Mouse (Mus musculus) spleen, postnatal 10 days (tissue): ENCODE data around the gene Gprasp2.
"Not testable (repeated sequence)": the region's sequence is repeated elsewhere in the genome, so short reads cannot be mapped to it uniquely, and the experiment has no call there.

Source experiments
- DNase-seq, 2 experiments: peaks; one replicate each; pipeline ENCODE4 v3.0.0; 2021 to 2022; ENCODE audit warnings: low spot score in 2 of 2

The Gprasp2 gene

DNA sequence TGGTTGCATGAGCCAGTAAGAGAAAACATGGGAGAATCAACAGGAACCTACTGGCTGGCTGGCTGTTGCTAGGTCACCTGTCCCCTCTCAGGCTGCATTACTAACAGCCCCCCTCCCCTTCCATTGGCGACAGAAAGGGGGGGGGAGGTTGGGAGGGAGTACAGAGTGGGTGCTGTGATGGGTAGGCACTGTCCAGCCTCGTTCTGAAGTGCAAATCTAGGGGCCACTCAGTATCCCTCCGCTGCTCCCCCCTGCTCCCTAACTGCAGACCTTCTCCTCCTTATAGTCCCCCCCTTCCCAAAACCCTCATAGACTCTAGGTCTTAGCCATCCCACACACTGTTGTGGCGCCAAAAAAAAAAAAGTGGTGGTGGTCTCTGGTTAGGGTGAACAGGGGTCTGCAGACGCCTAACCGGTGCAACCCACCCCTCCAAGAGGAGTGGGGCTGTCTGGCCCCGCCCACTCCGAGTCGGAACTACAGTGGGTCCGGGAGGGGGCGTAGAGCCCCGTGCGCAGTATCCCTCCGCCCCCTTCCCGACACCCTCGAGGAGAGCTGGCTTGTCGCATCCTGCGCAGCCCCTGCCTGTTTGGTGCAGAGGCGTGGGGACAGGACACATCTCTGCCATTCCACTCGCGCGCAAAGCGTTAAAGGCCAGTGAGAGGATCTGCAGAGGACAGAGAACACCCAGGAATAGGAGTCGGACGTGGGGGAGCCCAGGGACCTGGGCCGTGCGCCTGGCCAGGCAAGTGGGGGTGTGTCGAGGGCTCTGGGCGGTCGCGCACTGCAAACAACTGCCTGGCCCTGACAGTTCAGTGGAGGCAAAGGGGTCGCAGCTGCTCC, at the start of gene Gprasp2:
Gene Gprasp2 (plus strand): TSS at position 514 of the 840 bp plus-strand sequence.
- DNase-seq: not testable (repeated sequence)

DNA sequence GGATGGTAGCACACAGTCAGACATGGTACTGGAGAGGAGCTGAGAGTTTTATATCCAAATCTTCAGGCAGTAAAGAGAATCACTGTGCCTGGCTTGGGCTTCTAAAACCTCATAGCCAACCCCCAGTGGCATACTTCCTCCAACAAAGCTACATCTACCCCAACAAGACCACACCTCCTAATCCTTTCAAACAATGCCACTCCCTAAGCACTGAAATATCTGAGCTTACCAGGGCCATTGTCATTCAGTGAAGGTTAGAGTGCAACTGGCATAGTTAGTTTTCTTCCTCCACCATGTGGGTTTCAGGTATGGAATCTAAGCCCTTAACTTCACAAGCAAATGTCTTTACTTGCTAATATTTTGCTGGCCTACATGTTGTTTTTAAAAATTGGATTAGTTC, 47.3 kb upstream of the Gprasp2 start:
- no peak for DNase-seq

DNA sequence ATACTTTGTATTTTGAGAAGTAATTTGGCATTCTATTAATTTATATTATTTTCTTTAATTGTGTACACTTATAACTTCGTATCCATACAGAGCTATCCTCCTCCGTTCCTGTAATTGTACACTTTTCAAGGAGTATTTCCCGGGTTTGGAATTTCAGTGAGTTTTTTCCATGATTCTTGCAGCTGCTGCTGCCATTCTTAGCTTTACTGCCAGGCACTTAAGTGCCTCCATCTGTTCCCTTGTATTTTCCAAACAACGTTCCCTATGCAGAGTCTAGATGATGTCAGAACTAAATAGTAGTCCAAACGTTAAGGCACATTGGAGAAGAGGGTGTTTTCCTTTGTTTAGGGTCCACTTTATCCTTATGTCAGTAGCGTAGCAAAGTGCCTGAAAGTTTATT, 46.5 kb upstream of the Gprasp2 start:
- DNase-seq: no peak

DNA sequence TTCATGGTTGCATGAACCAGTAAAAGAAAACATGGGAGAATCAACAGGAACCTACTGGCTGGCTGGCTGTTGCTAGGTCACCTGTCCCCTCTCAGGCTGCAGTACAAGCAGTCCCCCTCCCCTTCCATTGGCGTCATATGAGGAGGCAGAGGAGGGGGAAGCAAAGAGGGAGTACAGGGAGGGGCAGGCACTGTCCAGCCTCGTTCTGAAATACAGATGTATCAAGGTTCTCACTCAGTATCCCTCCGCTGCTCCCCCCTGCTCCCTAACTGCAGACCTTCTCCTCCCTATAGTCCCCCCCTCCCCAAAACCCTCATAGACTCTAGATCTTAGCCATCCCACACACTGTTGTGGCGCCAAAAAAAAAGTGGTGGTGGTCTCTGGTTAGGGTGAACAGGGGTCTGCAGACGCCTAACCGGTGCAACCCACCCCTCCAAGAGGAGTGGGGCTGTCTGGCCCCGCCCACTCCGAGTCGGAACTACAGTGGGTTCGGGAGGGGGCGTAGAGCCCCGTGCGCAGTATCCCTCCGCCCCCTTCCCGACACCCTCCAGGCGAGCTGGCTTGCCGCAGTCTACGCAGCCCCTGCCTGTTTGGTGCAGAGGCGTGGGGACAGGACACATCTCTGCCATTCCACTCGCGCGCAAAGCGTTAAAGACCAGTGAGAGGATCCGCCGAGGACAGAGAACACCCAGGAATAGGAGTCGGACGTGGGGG, 43.1 kb upstream of the Gprasp2 start:
- peak in 1 of 2 experiments; percentile 16 for DNase-seq

GRCm38 (mm10) chrX:135796305-135797211, 42.3 kb upstream of the Gprasp2 start:
- DNase-seq: not testable (repeated sequence)

- DNase-seq: peak in 1 of 2 experiments; percentile 32
Measured at GRCm38 (mm10) chrX:135797212-135797644, 41.6 kb upstream of the Gprasp2 start, which contains the start of gene Bhlhb9. Gene Bhlhb9 (plus strand): TSS chrX:135797594.

- no peak for DNase-seq
Measured at GRCm38 (mm10) chrX:135804149-135804548, 34.7 kb upstream of the Gprasp2 start.

- DNase-seq: peak in 1 of 2 experiments; percentile 23
Measured at GRCm38 (mm10) chrX:135805780-135806179, 33.1 kb upstream of the Gprasp2 start.

GRCm38 (mm10) chrX:135835896-135836295, 2.9 kb upstream of the Gprasp2 start:
- DNase-seq: not testable (repeated sequence)

DNA sequence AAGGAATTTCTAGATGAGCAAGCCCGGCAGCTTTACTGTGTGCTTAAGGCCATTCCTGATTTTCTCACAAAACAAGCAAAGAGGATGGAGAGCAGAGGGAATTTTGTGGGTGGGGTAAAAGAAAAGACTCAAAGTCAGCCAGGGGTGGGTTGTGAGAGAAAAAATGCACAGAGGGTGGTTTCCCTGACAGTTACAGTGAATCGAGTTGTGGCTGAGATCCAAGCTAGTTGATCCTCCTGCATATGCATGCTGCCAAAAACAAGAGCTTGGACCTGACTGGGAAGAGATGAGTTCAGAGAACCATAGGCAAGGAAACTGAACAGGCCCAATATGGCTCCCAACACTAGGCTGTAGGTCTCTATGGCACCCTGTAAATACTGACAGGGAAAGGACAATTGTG, 938 bp upstream of the Gprasp2 start:
- no peak for DNase-seq

DNA sequence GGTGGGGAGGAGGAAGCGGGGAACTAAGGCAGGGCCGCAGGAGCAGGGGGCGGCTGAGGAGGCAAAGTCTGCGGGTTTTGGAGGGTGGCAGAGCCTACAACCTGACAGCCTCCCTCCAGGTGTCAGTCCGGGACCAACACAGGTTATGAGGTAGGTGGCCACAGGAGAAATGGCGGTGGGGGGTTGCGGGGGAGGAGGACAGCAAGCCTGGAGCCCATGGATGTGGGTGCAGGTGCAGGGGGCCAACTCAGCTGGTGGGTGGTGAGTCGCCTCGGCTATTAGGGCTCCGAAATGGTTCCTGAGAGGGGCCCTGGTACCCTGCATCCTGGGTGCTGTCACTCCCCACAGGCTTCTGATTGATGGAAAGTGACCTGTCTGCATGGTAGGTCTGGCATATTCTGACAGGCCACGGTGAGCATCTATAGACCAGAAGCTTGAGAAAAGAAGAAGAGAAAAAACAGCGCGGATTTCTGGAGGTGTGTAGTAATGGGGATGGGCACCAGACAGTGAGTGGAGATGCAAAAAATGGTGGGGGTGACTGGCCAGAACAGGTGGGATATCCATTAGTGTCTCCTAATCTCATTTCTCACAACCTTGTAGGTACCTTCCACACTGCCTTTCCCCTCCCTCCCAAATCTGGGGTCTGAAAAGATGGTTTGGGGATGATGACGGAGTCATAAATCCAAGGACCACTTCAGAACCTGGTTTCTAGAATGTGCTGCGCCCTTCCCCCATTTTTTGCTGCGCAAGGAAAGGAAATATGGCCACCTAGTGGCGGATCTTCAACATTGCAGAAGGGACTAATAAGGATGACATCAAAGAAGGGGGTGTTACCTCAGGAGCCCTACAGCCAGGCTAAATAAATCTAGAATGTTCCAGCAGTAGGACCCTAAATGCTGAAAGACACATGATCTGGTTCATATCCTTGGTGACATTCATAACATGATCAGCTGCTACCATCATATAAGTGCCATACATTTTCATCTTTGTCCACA, 860 bp downstream of the Gprasp2 start:
- peak in 1 of 2 experiments; percentile 16 for DNase-seq

- DNase-seq: not testable (repeated sequence)
Measured at GRCm38 (mm10) chrX:135866806-135867205, 28.0 kb downstream of the Gprasp2 start.

DNA sequence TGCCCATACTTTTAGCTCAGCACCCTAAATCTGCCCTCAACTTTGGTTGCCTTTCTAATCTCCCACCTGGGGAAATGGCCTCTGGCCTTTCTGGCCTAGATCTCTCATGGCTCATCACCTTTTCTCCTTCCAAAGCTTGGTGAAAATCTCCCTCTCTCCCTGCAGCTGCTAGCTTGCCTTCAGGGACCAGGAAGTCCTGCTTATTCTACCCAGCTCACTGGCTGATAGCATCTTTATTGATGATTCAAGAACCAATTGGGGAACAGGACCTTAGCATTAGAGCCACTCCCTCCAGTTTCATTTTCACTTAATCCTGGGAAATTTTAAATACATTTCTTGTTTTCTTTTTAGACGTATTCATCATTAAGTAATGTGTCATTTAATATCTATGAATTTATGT, 37.8 kb downstream of the Gprasp2 start:
- DNase-seq: no peak

- DNase-seq: no peak
Measured at GRCm38 (mm10) chrX:135879626-135880025, 40.8 kb downstream of the Gprasp2 start.

DNA sequence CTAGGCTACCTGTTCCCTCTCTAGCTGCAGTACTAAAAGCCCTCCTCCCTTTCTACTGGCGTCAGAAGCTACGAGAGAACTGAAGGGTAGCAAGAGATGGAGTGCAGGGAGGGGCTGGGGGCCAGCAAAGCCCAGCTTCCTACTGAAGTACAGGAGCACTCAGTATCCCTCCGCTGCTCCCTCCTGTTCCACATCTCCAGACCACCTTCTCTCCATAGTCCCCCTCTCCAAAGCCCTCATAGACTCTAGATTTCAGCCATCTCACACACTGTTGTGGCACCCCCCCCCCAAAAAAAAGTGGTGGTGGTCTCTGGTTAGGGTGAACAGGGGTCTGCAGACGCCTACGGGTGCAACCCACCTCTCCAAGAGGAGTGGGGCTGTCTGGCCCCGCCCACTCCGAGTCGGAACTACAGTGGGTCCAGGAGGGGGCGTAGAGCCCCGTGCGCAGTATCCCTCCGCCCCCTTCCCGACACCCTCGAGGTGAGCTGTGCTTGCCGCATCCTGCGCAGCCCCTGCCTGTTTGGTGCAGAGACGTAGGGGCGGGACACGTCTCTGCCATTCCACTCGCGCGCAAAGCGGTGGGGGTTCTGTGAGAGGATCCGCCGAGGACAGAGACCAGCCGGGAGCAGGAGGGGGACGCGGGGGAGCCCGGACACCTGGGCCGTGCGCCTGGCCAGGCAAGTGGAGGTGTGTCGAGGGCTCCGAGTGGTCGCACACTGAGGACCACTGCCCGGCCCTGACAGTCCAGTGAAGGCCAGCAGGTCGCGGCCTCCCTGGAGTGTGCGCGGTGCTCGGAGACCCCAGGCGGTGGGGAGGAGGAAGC, 46.8 kb downstream of the Gprasp2 start:
- DNase-seq: peak; percentile 16 to 58

- DNase-seq: peak; percentile 14 to 37
Measured at GRCm38 (mm10) chrX:135886234-135886585, 47.4 kb downstream of the Gprasp2 start.
